Mouse (Mus musculus) left cerebral cortex, postnatal 14 days (tissue): ENCODE measurements around the gene Trnt1. TPM values are rescaled to one million over a fixed set of nuclear protein-coding genes. Genes with fewer than 3 reads are reported as not detected.

Source experiments
- DNase-seq, 2 experiments: peaks; one replicate each; pipeline ENCODE4 v3.0.0; 2021 to 2022; ENCODE audit warnings: low spot score in 2 of 2, mixed read lengths in 1 of 2
- intact Hi-C: fragments of 180-260 bp; cut with DNase I; formaldehyde crosslinking; loops from one replicate; pipeline ENCODE4 v1.15.1; 2025
- long read RNA-seq, 2 experiments: library from polyadenylated mRNA; stranded (forward); transcript quantifications; one replicate each; pipeline ENCODE4 v2.0.0; 2021
- total RNA-seq, 2 experiments: library from RNA; stranded (reverse); gene quantifications; 2 replicates each; pipeline ENCODE4 v1.2.3; 2021

Trnt1 gene
- total RNA-seq: 10 to 100 TPM; 52.5 to 55.3 TPM
- long read RNA-seq, experiment 1, transcript Trnt1-203 (9 exons, 1,398 nt): minor isoform, 14 of 79 reads
- long read RNA-seq, experiment 1, transcript Trnt1-201 (9 exons, 2,283 nt): major isoform, 41 of 79 reads
- long read RNA-seq, experiment 1, partial matches to known transcripts: 14 of 79 reads
- long read RNA-seq, experiment 1, other reads (novel, unspliced or antisense): 8 of 79 reads
- long read RNA-seq, experiment 2, transcript Trnt1-203 (9 exons, 1,398 nt): minor isoform, 24 of 83 reads
- long read RNA-seq, experiment 2, transcript Trnt1-201 (9 exons, 2,283 nt): major isoform, 38 of 83 reads
- long read RNA-seq, experiment 2, partial matches to known transcripts: 11 of 83 reads
- long read RNA-seq, experiment 2, other reads (novel, unspliced or antisense): 9 of 83 reads

- intact Hi-C loops: no loop called here
- DNase-seq: peak; percentile 98
Observed at GRCm38 (mm10) chr6:106768640-106769289, at the start of gene Trnt1. Gene Trnt1 (plus strand): TSS chr6:106769120.

- no peak for DNase-seq
- intact Hi-C loops: no loop called here
Observed at GRCm38 (mm10) chr6:106725642-106726041, 43.3 kb upstream of the Trnt1 start.

- intact Hi-C loops: no loop called here
- DNase-seq: no peak
Observed at GRCm38 (mm10) chr6:106726078-106726477, 42.8 kb upstream of the Trnt1 start.

- intact Hi-C loops: no loop called here
- no peak for DNase-seq
Observed at GRCm38 (mm10) chr6:106727703-106728102, 41.2 kb upstream of the Trnt1 start.

- intact Hi-C loops: no loop called here
- no peak for DNase-seq
Observed at GRCm38 (mm10) chr6:106729682-106730314, 39.1 kb upstream of the Trnt1 start.

- intact Hi-C loops: no loop called here
- DNase-seq: no peak
Observed at GRCm38 (mm10) chr6:106732563-106732962, 36.4 kb upstream of the Trnt1 start.

GRCm38 (mm10) chr6:106738229-106738628, 30.7 kb upstream of the Trnt1 start:
- DNase-seq: no peak
- intact Hi-C loops: no loop called here

GRCm38 (mm10) chr6:106740244-106740825, 28.6 kb upstream of the Trnt1 start:
- DNase-seq: no peak
- intact Hi-C loops: no loop called here

- intact Hi-C loops: no loop called here
Observed at GRCm38 (mm10) chr6:106743556-106744233, 25.2 kb upstream of the Trnt1 start.

GRCm38 (mm10) chr6:106745673-106746394, 23.1 kb upstream of the Trnt1 start:
- no peak for DNase-seq
- intact Hi-C loops: no loop called here

More at GRCm38 (mm10) chr6:106743556-106744233, 25.2 kb upstream of the Trnt1 start:
- no peak for DNase-seq

GRCm38 (mm10) chr6:106747251-106747650, 21.7 kb upstream of the Trnt1 start:
- DNase-seq: no peak
- intact Hi-C loops: no loop called here

- DNase-seq: no peak
- intact Hi-C loops: no loop called here
Observed at GRCm38 (mm10) chr6:106747804-106748203, 21.1 kb upstream of the Trnt1 start.

GRCm38 (mm10) chr6:106748887-106749388, 20.0 kb upstream of the Trnt1 start, which contains the start of gene Il5ra:
Gene Il5ra (minus strand): TSS chr6:106749037.
- DNase-seq: no peak
- intact Hi-C loops: no loop called here

- intact Hi-C loops: no loop called here
Observed at GRCm38 (mm10) chr6:106750291-106750690, 18.6 kb upstream of the Trnt1 start.

GRCm38 (mm10) chr6:106758299-106758698, 10.6 kb upstream of the Trnt1 start:
- intact Hi-C loops: no loop called here

More at GRCm38 (mm10) chr6:106750291-106750690, 18.6 kb upstream of the Trnt1 start:
- DNase-seq: no peak

GRCm38 (mm10) chr6:106760473-106761218, 8.3 kb upstream of the Trnt1 start:
- intact Hi-C loops: no loop called here
- DNase-seq: no peak

More at GRCm38 (mm10) chr6:106758299-106758698, 10.6 kb upstream of the Trnt1 start:
- no peak for DNase-seq

GRCm38 (mm10) chr6:106761486-106761885, 7.4 kb upstream of the Trnt1 start:
- no peak for DNase-seq
- intact Hi-C loops: no loop called here

- DNase-seq: no peak
- intact Hi-C loops: no loop called here
Observed at GRCm38 (mm10) chr6:106765892-106766291, 3.0 kb upstream of the Trnt1 start.
